Mouse (Mus musculus): ENCODE measurements around the gene Zfp668.
"Not testable (repeated sequence)": the region's sequence is repeated elsewhere in the genome, so short reads cannot be mapped to it uniquely, and the experiment has no call there.

Zfp668 gene

GRCm38 (mm10) chr7:127842001-127842718, 34.5 kb downstream of the Zfp668 start:
- DNase-seq (ENCODE audit: low read depth, low spot score) = peak; percentile 89

- DNase-seq (ENCODE audit: low read depth, low spot score) = peak; percentile 94
Measured at GRCm38 (mm10) chr7:127841340-127842000, 35.2 kb downstream of the Zfp668 start.

GRCm38 (mm10) chr7:127840886-127841285, 35.7 kb downstream of the Zfp668 start:
- peak; percentile 19 for DNase-seq (ENCODE audit: low read depth, low spot score)

- DNase-seq (ENCODE audit: low read depth, low spot score) = not testable (repeated sequence)
Measured at GRCm38 (mm10) chr7:127840031-127840430, 36.6 kb downstream of the Zfp668 start.

GRCm38 (mm10) chr7:127837878-127838277, 38.8 kb downstream of the Zfp668 start:
- DNase-seq (ENCODE audit: low read depth, low spot score) = not testable (repeated sequence)

- DNase-seq (ENCODE audit: low read depth, low spot score) = no peak
Measured at GRCm38 (mm10) chr7:127837473-127837872, 39.2 kb downstream of the Zfp668 start.

GRCm38 (mm10) chr7:127835550-127835949, 41.1 kb downstream of the Zfp668 start:
- no peak for DNase-seq (ENCODE audit: low read depth, low spot score)

- DNase-seq (ENCODE audit: low read depth, low spot score) = peak; percentile 58
Measured at GRCm38 (mm10) chr7:127824176-127824871, 52.3 kb downstream of the Zfp668 start, which contains the start of the genes Stx4a and Stx1b. Stx4a (plus strand) TSS chr7:127824294. Stx1b (minus strand) TSS chr7:127824549.

- no peak for DNase-seq (ENCODE audit: low read depth, low spot score)
Measured at GRCm38 (mm10) chr7:127823236-127824171, 53.1 kb downstream of the Zfp668 start.

- DNase-seq (ENCODE audit: low read depth, low spot score) = no peak
Measured at GRCm38 (mm10) chr7:127822494-127822893, 54.1 kb downstream of the Zfp668 start.

GRCm38 (mm10) chr7:127820836-127821509, 55.7 kb downstream of the Zfp668 start:
- DNase-seq (ENCODE audit: low read depth, low spot score) = no peak

GRCm38 (mm10) chr7:127817776-127818175, 58.9 kb downstream of the Zfp668 start:
- no peak for DNase-seq (ENCODE audit: low read depth, low spot score)

- no peak for DNase-seq (ENCODE audit: low read depth, low spot score)
Measured at GRCm38 (mm10) chr7:127817053-127817452, 59.6 kb downstream of the Zfp668 start.

- DNase-seq (ENCODE audit: low read depth, low spot score) = peak; percentile 82
Measured at GRCm38 (mm10) chr7:127815954-127816821, 60.4 kb downstream of the Zfp668 start.

- no peak for DNase-seq (ENCODE audit: low read depth, low spot score)
Measured at GRCm38 (mm10) chr7:127815116-127815665, 61.4 kb downstream of the Zfp668 start.

GRCm38 (mm10) chr7:127814241-127814921, 62.2 kb downstream of the Zfp668 start:
- DNase-seq (ENCODE audit: low read depth, low spot score) = no peak

GRCm38 (mm10) chr7:127813821-127814220, 62.8 kb downstream of the Zfp668 start:
- DNase-seq (ENCODE audit: low read depth, low spot score) = no peak

All from ZHBTc4 (cell line).